Mouse (Mus musculus): Measurements from ENCODE around the gene Snd1.

GRCm38 (mm10) chr6:28859094-28859493 lies 384.2 kb downstream of the Snd1 start:
- TF ChIP-seq CTCF (IDR thresholded peaks at IDR 0.05; ENCODE audit: control insufficient read depth, insufficient read depth, low read length) (no peak), POLR2A (IDR thresholded peaks at IDR 0.05; ENCODE audit: borderline replicate concordance, control insufficient read depth, low read depth, low read length) (no peak)
